Mouse (Mus musculus) C2C12 (cell line): ENCODE results near the gene Gap43.

Experiments
- CEBPB ChIP-seq: IDR thresholded peaks from one replicate; pipeline ENCODE4 v1.6.1; 2011; ENCODE audit warnings: low read depth, mild to moderate bottlenecking, control low read depth, moderate library complexity
- CTCF ChIP-seq: IDR thresholded peaks from one replicate; pipeline ENCODE4 v1.5.1; 2011; ENCODE audit not compliant: control insufficient read depth, insufficient read depth, insufficient read length
- MAX ChIP-seq: IDR thresholded peaks from one replicate; pipeline ENCODE4 v1.6.1; 2011; ENCODE audit warnings: mild to moderate bottlenecking, control low read depth
- MYOD1 ChIP-seq: IDR thresholded peaks from one replicate; pipeline ENCODE4 v1.6.1; 2011; ENCODE audit warnings: low read depth; ENCODE audit not compliant: control insufficient read depth, insufficient read length
- USF1 ChIP-seq: IDR thresholded peaks from one replicate; pipeline ENCODE4 v1.6.1; 2011; ENCODE audit warnings: low read depth, mild to moderate bottlenecking, control low read depth, moderate library complexity

DNA sequence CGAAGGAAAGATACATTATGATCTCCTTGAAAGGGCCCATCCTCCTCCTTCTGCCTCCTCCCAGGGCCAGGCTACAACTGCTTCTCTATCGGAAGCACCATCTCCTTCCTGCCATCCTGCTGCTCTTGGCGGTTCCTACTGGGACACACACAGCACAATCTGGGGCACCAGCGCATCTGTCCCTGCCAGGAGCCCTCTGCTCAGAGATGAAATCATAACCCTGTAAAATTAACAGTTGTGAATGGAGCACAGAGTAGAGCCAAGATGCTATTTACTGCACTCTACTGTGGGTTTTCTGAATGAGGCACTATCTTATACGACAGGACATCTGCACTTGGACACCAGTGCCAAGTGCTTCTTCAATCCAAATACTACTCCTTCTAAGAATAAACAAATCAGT lies 46.0 kb downstream of the Gap43 start:
- TF ChIP-seq MYOD1 (no peak), USF1 (no peak), CTCF (no peak), CEBPB (no peak), MAX (no peak)
